Mouse (Mus musculus): ENCODE results near the gene Fam107a.

DNA sequence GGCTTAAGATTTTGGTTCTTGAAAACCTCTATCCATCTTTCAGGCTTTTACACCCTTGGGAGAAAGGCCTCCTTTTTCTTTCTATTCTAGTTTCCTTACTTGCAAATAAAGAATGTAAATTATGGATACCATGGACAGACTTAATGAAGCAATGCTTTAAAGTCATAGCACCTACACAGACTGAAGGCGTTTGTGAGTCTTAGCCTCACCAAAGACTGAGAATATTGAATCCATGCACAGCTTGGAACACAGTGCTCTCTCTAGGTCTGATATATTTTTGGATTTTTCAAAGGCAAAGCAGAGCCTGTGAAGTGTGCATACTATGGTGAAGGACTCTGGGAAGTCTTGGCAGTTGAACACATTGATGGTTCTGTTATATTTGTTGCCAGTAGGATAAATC, 68.6 kb downstream of the Fam107a start:
- TF ChIP-seq CTCF (IDR thresholded peaks at IDR 0.05 in 2 of 3, conservative IDR thresholded peaks at IDR 0.05 in 1 of 3; ENCODE audit: control insufficient read depth in 1 of 3, insufficient read depth in 1 of 3, low read depth in 2 of 3, low read length in 3 of 3, poor library complexity in 1 of 3, severe bottlenecking in 1 of 3) (no peak), POLR2A (IDR thresholded peaks at IDR 0.05; ENCODE audit: control insufficient read depth in 1 of 2, insufficient read depth in 1 of 2, low read depth in 1 of 2, low read length in 2 of 2, poor library complexity in 1 of 2) (no peak), ELF1 (IDR thresholded peaks at IDR 0.05; ENCODE audit: low read depth, low read length) (no peak), TAL1 (IDR thresholded peaks at IDR 0.05; ENCODE audit: low read length) (no peak), E2F4 (IDR thresholded peaks at IDR 0.05; ENCODE audit: borderline replicate concordance, low read depth, low read length) (no peak), EP300 (IDR thresholded peaks at IDR 0.05; ENCODE audit: low read depth in 1 of 2, low read length in 2 of 2) (no peak), MAFK (IDR thresholded peaks at IDR 0.05; ENCODE audit: borderline replicate concordance, low read depth, low read length) (no peak), CHD2 (IDR thresholded peaks at IDR 0.05; ENCODE audit: low read length) (no peak), USF2 (IDR thresholded peaks at IDR 0.05; ENCODE audit: borderline replicate concordance in 1 of 2, insufficient read depth in 1 of 2, low read depth in 1 of 2, low read length in 2 of 2) (no peak), HCFC1 (IDR thresholded peaks at IDR 0.05; ENCODE audit: low read depth, low read length) (no peak), GATA1 (IDR thresholded peaks at IDR 0.05; ENCODE audit: low read depth, low read length) (no peak), MEF2A (IDR thresholded peaks at IDR 0.05; ENCODE audit: extremely low read depth, insufficient replicate concordance, low read depth, low read length, poor library complexity, severe bottlenecking) (no peak)

Measured in MEL (cell line).